Comparison of ENCODE assay signal across 16 mouse cellular contexts in genomic region chr7:109187244-109188035, GRCm38 (mm10). TPM values are rescaled to one million over a fixed set of nuclear protein-coding genes. Genes with fewer than 3 reads are reported as not detected.
A peak's percentile ranks its signal among the peaks of the same experiment; 100 is the strongest.
DNase-seq lines count a peak whose midpoint lies in the region; ATAC-seq lines count a peak whose summit lies in the region.
"Had no signal": no experiment of that assay in that cellular context is flagged by ENCODE, and none has a peak within 500 bp of the region (broad histone marks: within the 10 kb centered on the region; RNA-seq: fewer than 3 reads in every experiment).

No protein-coding gene starts in this region.

- H3K27me3 ChIP-seq in heart, embryonic 12.5 days (replicated peaks), result no peaks in the 10 kb centered on the region; the same call in 1 of the 2 replicates
- H3K27me3 ChIP-seq in limb, embryonic 10.5 days (ENCODE audit: low read depth, poor library complexity, severe bottlenecking), result peaks cover 10% of the 10 kb centered on the region; the same call in 1 of the 2 replicates
- H3K27me3 ChIP-seq in embryonic facial prominence, embryonic 10.5 days (replicated peaks; ENCODE audit: low read depth, poor library complexity, severe bottlenecking), result peaks cover 59% of the 10 kb centered on the region
- peaks cover 47% of the 10 kb centered on the region for H3K27me3 ChIP-seq in forebrain, embryonic 15.5 days
- H3K27me3 ChIP-seq: embryonic facial prominence, embryonic 15.5 days had no signal

- no peaks in the 10 kb centered on the region for H3K36me3 ChIP-seq in heart, embryonic 12.5 days
- H3K36me3 ChIP-seq in limb, embryonic 10.5 days, result no peaks in the 10 kb centered on the region
- no peaks in the 10 kb centered on the region for H3K36me3 ChIP-seq in embryonic facial prominence, embryonic 10.5 days (replicated peaks)
- H3K36me3 ChIP-seq in forebrain, embryonic 15.5 days, result no peaks in the 10 kb centered on the region
- H3K36me3 ChIP-seq: embryonic facial prominence, embryonic 15.5 days; neural tube, embryonic 12.5 days had no signal

- WGBS in heart, embryonic 12.5 days, result 52% methylated on average over 6 of the region's 6 CpGs
- WGBS in limb, embryonic 10.5 days, result 79% methylated on average over 6 of the region's 6 CpGs
- WGBS in embryonic facial prominence, embryonic 10.5 days, result 82% methylated on average over 6 of the region's 6 CpGs
- WGBS in forebrain, embryonic 15.5 days, result 76% methylated on average over 6 of the region's 6 CpGs

- ATAC-seq in heart, embryonic 12.5 days (ENCODE audit: insufficient number of reproducible peaks, low FRiP score), result no peak; the same call in 1 of the 2 replicates
- no peak for ATAC-seq in megakaryocyte, adult 5-6 weeks (ENCODE audit: poor library complexity, severe bottlenecking)
- ATAC-seq in forebrain, embryonic 15.5 days (replicated peaks), result no peak
- ATAC-seq: hindbrain, embryonic 16.5 days had no signal

- no peak overlapping the region for H3K4me3 ChIP-seq in heart, embryonic 12.5 days
- no peak overlapping the region for H3K4me3 ChIP-seq in limb, embryonic 10.5 days
- no peak overlapping the region for H3K4me3 ChIP-seq in embryonic facial prominence, embryonic 10.5 days
- no peak overlapping the region for H3K4me3 ChIP-seq in forebrain, embryonic 15.5 days
- H3K4me3 ChIP-seq: embryonic facial prominence, embryonic 15.5 days; neural tube, embryonic 12.5 days had no signal

- H3K9me3 ChIP-seq in heart, embryonic 12.5 days (replicated peaks), result no peaks in the 10 kb centered on the region
- no peaks in the 10 kb centered on the region for H3K9me3 ChIP-seq in limb, embryonic 10.5 days (replicated peaks)
- H3K9me3 ChIP-seq in embryonic facial prominence, embryonic 10.5 days, result no peaks in the 10 kb centered on the region
- no peaks in the 10 kb centered on the region for H3K9me3 ChIP-seq in forebrain, embryonic 15.5 days
- H3K9me3 ChIP-seq: embryonic facial prominence, embryonic 15.5 days; neural tube, embryonic 12.5 days had no signal

- H3K9ac ChIP-seq in heart, embryonic 12.5 days, result no peak overlapping the region
- H3K9ac ChIP-seq in forebrain, embryonic 15.5 days (replicated peaks), result no peak overlapping the region
- H3K9ac ChIP-seq: embryonic facial prominence, embryonic 15.5 days; liver, embryonic 14.5 days; neural tube, embryonic 12.5 days had no signal

- peak; percentile 43 to 73 for DNase-seq in heart, adult 18-20 months
- peak; percentile 13 for DNase-seq in ZHBTc4 (ENCODE audit: low read depth, low spot score)
- peak; percentile 51 for DNase-seq in brain, adult 2 months (ENCODE audit: low read depth, low spot score)
- no peak for DNase-seq in limb, embryonic 10.5 days (ENCODE audit: low spot score)
- DNase-seq in embryonic facial prominence, embryonic 10.5 days (ENCODE audit: low spot score), result no peak
- DNase-seq: B cell, adult 2 months; cerebellum, postnatal 36 days; kidney, adult 9 months; midbrain, embryonic 14.5 days had no signal

- no peak overlapping the region for H3K27ac ChIP-seq in heart, embryonic 12.5 days (ENCODE audit: poor library complexity, severe bottlenecking)
- H3K27ac ChIP-seq in limb, embryonic 10.5 days, result peak overlapping the region; percentile 27; the same call in 1 of the 2 replicates
- no peak overlapping the region for H3K27ac ChIP-seq in embryonic facial prominence, embryonic 10.5 days (replicated peaks)
- no peak overlapping the region for H3K27ac ChIP-seq in forebrain, embryonic 15.5 days (replicated peaks)
- H3K27ac ChIP-seq: embryonic facial prominence, embryonic 15.5 days; liver, embryonic 14.5 days; neural tube, embryonic 12.5 days had no signal

- H3K4me2 ChIP-seq in heart, embryonic 12.5 days, result no peak overlapping the region
- no peak overlapping the region for H3K4me2 ChIP-seq in forebrain, embryonic 15.5 days (replicated peaks)
- H3K4me2 ChIP-seq: embryonic facial prominence, embryonic 15.5 days; neural tube, embryonic 12.5 days had no signal

- peaks cover 20% of the 10 kb centered on the region for H3K4me1 ChIP-seq in heart, embryonic 12.5 days (replicated peaks)
- peaks cover 59% of the 10 kb centered on the region for H3K4me1 ChIP-seq in limb, embryonic 10.5 days
- peaks cover 36% of the 10 kb centered on the region for H3K4me1 ChIP-seq in embryonic facial prominence, embryonic 10.5 days
- H3K4me1 ChIP-seq in forebrain, embryonic 15.5 days, result peaks cover 37% of the 10 kb centered on the region

RNA-seq across cellular contexts. Expression of gene Lmo1, which starts 12.4 kb away (rescaled TPM):
- total RNA-seq in heart, adult 18-20 months (2021), result 1 to 10 TPM; 2.6 to 3.5 TPM
- 1.6 and 2.0 TPM in 2 replicates for polyA plus RNA-seq in heart, embryonic 12.5 days (2016; fragmentation: Nextera tagmentation; extraction: Ambion mirVana)
- 46.7 and 74.5 TPM in 2 replicates for polyA plus RNA-seq in limb, embryonic 10.5 days (2016; fragmentation: Nextera tagmentation; extraction: Ambion mirVana)
- 23.6 and 30.3 TPM in 2 replicates for polyA plus RNA-seq in embryonic facial prominence, embryonic 10.5 days (2016; fragmentation: Nextera tagmentation; extraction: Ambion mirVana)
- total RNA-seq in megakaryocyte, adult 5-6 weeks (2015), result 30.3 and 33.6 TPM in 2 replicates
- total RNA-seq in megakaryocyte, adult 5-6 weeks (2017), result 10.9 and 19.8 TPM in 2 replicates
- polyA plus RNA-seq in forebrain, embryonic 15.5 days (2015; fragmentation: Nextera tagmentation; extraction: Ambion mirVana), result 102 and 134 TPM in 2 replicates

Comparison
In these comparisons a context has a peak if more than half of its experiments do, and no peak if none do; other contexts are left out.
1. DNase-seq: peak in heart, adult 18-20 months (2 of 2), ZHBTc4 (single experiment) and brain, adult 2 months (single experiment); none in limb, embryonic 10.5 days (single experiment) and embryonic facial prominence, embryonic 10.5 days (single experiment).